Mouse (Mus musculus): Measurements from ENCODE around the gene Ccnt1. TPM values are rescaled to one million over a fixed set of nuclear protein-coding genes. Genes with fewer than 3 reads are reported as not detected.
A peak's percentile ranks its signal among the peaks of the same experiment; 100 is the strongest.

Gene Ccnt1
- polyA plus RNA-seq, 1 experiment from 2014 or later = 67.8 TPM

- ATAC-seq (ENCODE audit: low FRiP score) (peak; percentile 87), DNase-seq (ENCODE audit: low spot score) (peak; percentile 88)
- H3K4me1 ChIP-seq (replicated peaks; ENCODE audit: control insufficient read depth, insufficient read depth, low read length) = peaks cover 7% of the 10 kb centered on the region
- no peaks in the 10 kb centered on the region for H3K9me3 ChIP-seq (ENCODE audit: control insufficient read depth, low read length)
- H3K36me3 ChIP-seq (ENCODE audit: control insufficient read depth, insufficient read depth, low read length) = no peaks in the 10 kb centered on the region
- peak within 1 kb of the TSS; percentile 64 for H3K9ac ChIP-seq (ENCODE audit: low read depth, low read length)
- peak within 1 kb of the TSS; percentile 88 for H3K4me3 ChIP-seq (ENCODE audit: low read depth, low read length)
- peak within 1 kb of the TSS; percentile 69 for H3K4me2 ChIP-seq (replicated peaks; ENCODE audit: low read depth, low read length)
- WGBS = under 1% methylated on average over 45 of the region's 75 CpGs
- no peaks in the 10 kb centered on the region for H3K27me3 ChIP-seq (ENCODE audit: control insufficient read depth, insufficient read depth, low read length)
- H3K27ac ChIP-seq (ENCODE audit: low read depth, low read length) = peak within 1 kb of the TSS; percentile 84
Observed at GRCm38 (mm10) chr15:98609331-98610130, 38.8 kb upstream of the Ccnt1 start, which contains the start of gene Adcy6. Gene Adcy6, minus strand, starts transcription at chr15:98610076.

GRCm38 (mm10) chr15:98608784-98609250 lies 38.1 kb upstream of the Ccnt1 start:
- ATAC-seq (ENCODE audit: low FRiP score) (peak; percentile 56), DNase-seq (ENCODE audit: low spot score) (peak; percentile 58)
- WGBS = 0% methylated on average over 9 of the region's 26 CpGs

GRCm38 (mm10) chr15:98608058-98608783 lies 37.5 kb upstream of the Ccnt1 start:
- Histone ChIP-seq H3K36me3 (ENCODE audit: control insufficient read depth, insufficient read depth, low read length) (peaks cover 5% of the 10 kb centered on the region; the same call in 1 of the 2 replicates), H3K27me3 (ENCODE audit: control insufficient read depth, insufficient read depth, low read length) (no peaks in the 10 kb centered on the region), H3K9me3 (ENCODE audit: control insufficient read depth, low read length) (no peaks in the 10 kb centered on the region), H3K4me3 (ENCODE audit: low read depth, low read length) (peak overlapping the region; percentile 88), H3K27ac (ENCODE audit: low read depth, low read length) (peak overlapping the region; percentile 84), H3K9ac (ENCODE audit: low read depth, low read length) (peak overlapping the region; percentile 64), H3K4me2 (replicated peaks; ENCODE audit: low read depth, low read length) (peak overlapping the region; percentile 69), H3K4me1 (replicated peaks; ENCODE audit: control insufficient read depth, insufficient read depth, low read length) (peaks cover 7% of the 10 kb centered on the region)
- 16% methylated on average over 8 of the region's 10 CpGs for WGBS
- DNase-seq (ENCODE audit: low spot score) (peak; percentile 13), ATAC-seq (ENCODE audit: low FRiP score) (no peak; the same call in none of the 2 replicates)

More at GRCm38 (mm10) chr15:98608784-98609250, 38.1 kb upstream of the Ccnt1 start:
- Histone ChIP-seq H3K9ac (ENCODE audit: low read depth, low read length) (peak overlapping the region; percentile 64), H3K9me3 (ENCODE audit: control insufficient read depth, low read length) (no peaks in the 10 kb centered on the region), H3K27me3 (ENCODE audit: control insufficient read depth, insufficient read depth, low read length) (no peaks in the 10 kb centered on the region), H3K27ac (ENCODE audit: low read depth, low read length) (peak overlapping the region; percentile 84), H3K4me3 (ENCODE audit: low read depth, low read length) (peak overlapping the region; percentile 88), H3K4me2 (replicated peaks; ENCODE audit: low read depth, low read length) (peak overlapping the region; percentile 69), H3K4me1 (replicated peaks; ENCODE audit: control insufficient read depth, insufficient read depth, low read length) (peaks cover 7% of the 10 kb centered on the region), H3K36me3 (ENCODE audit: control insufficient read depth, insufficient read depth, low read length) (peaks cover 3% of the 10 kb centered on the region; the same call in 1 of the 2 replicates)

GRCm38 (mm10) chr15:98607557-98607956 lies 36.8 kb upstream of the Ccnt1 start:
- peaks cover 7% of the 10 kb centered on the region for H3K4me1 ChIP-seq (replicated peaks; ENCODE audit: control insufficient read depth, insufficient read depth, low read length)
- peak overlapping the region; percentile 69 for H3K4me2 ChIP-seq (replicated peaks; ENCODE audit: low read depth, low read length)
- H3K27ac ChIP-seq (ENCODE audit: low read depth, low read length) = no peak overlapping the region
- H3K27me3 ChIP-seq (ENCODE audit: control insufficient read depth, insufficient read depth, low read length) = no peaks in the 10 kb centered on the region
- DNase-seq (ENCODE audit: low spot score) (no peak), ATAC-seq (ENCODE audit: low FRiP score) (no peak)
- H3K9ac ChIP-seq (ENCODE audit: low read depth, low read length) = peak overlapping the region; percentile 64; the same call in 1 of the 2 replicates
- 51% methylated on average over 4 of the region's 4 CpGs for WGBS
- no peaks in the 10 kb centered on the region for H3K9me3 ChIP-seq (ENCODE audit: control insufficient read depth, low read length)
- H3K4me3 ChIP-seq (ENCODE audit: low read depth, low read length) = peak overlapping the region; percentile 88
- peaks cover 5% of the 10 kb centered on the region; the same call in 1 of the 2 replicates for H3K36me3 ChIP-seq (ENCODE audit: control insufficient read depth, insufficient read depth, low read length)

GRCm38 (mm10) chr15:98606739-98607138 lies 36.0 kb upstream of the Ccnt1 start:
- H3K4me1 ChIP-seq (replicated peaks; ENCODE audit: control insufficient read depth, insufficient read depth, low read length) = peaks cover 7% of the 10 kb centered on the region
- no peak for ATAC-seq (ENCODE audit: low FRiP score)
- no peak overlapping the region for H3K27ac ChIP-seq (ENCODE audit: low read depth, low read length)
- no peak overlapping the region for H3K4me2 ChIP-seq (replicated peaks; ENCODE audit: low read depth, low read length)
- WGBS = 70% methylated on average over 9 of the region's 9 CpGs
- H3K9me3 ChIP-seq (ENCODE audit: control insufficient read depth, low read length) = no peaks in the 10 kb centered on the region
- no peak overlapping the region for H3K4me3 ChIP-seq (ENCODE audit: low read depth, low read length)
- no peak for DNase-seq (ENCODE audit: low spot score)
- H3K9ac ChIP-seq (ENCODE audit: low read depth, low read length) = no peak overlapping the region
- no peaks in the 10 kb centered on the region for H3K27me3 ChIP-seq (ENCODE audit: control insufficient read depth, insufficient read depth, low read length)
- H3K36me3 ChIP-seq (ENCODE audit: control insufficient read depth, insufficient read depth, low read length) = peaks cover 5% of the 10 kb centered on the region; the same call in 1 of the 2 replicates

GRCm38 (mm10) chr15:98606051-98606536 lies 35.4 kb upstream of the Ccnt1 start:
- Histone ChIP-seq H3K36me3 (ENCODE audit: control insufficient read depth, insufficient read depth, low read length) (peaks cover 7% of the 10 kb centered on the region; the same call in 1 of the 2 replicates), H3K9ac (ENCODE audit: low read depth, low read length) (no peak overlapping the region), H3K9me3 (ENCODE audit: control insufficient read depth, low read length) (no peaks in the 10 kb centered on the region), H3K27me3 (ENCODE audit: control insufficient read depth, insufficient read depth, low read length) (no peaks in the 10 kb centered on the region), H3K27ac (ENCODE audit: low read depth, low read length) (no peak overlapping the region), H3K4me2 (replicated peaks; ENCODE audit: low read depth, low read length) (no peak overlapping the region), H3K4me1 (replicated peaks; ENCODE audit: control insufficient read depth, insufficient read depth, low read length) (peaks cover 7% of the 10 kb centered on the region), H3K4me3 (ENCODE audit: low read depth, low read length) (no peak overlapping the region)
- WGBS = 93% methylated on average over 12 of the region's 12 CpGs
- no peak for ATAC-seq (ENCODE audit: low FRiP score)
- DNase-seq (ENCODE audit: low spot score) = no peak

GRCm38 (mm10) chr15:98604041-98604575 lies 33.4 kb upstream of the Ccnt1 start:
- Histone ChIP-seq H3K9me3 (ENCODE audit: control insufficient read depth, low read length) (no peaks in the 10 kb centered on the region), H3K4me2 (replicated peaks; ENCODE audit: low read depth, low read length) (no peak overlapping the region), H3K27me3 (ENCODE audit: control insufficient read depth, insufficient read depth, low read length) (no peaks in the 10 kb centered on the region), H3K4me3 (ENCODE audit: low read depth, low read length) (no peak overlapping the region), H3K27ac (ENCODE audit: low read depth, low read length) (no peak overlapping the region), H3K4me1 (replicated peaks; ENCODE audit: control insufficient read depth, insufficient read depth, low read length) (peaks cover 7% of the 10 kb centered on the region), H3K36me3 (ENCODE audit: control insufficient read depth, insufficient read depth, low read length) (peaks cover 7% of the 10 kb centered on the region; the same call in 1 of the 2 replicates), H3K9ac (ENCODE audit: low read depth, low read length) (no peak overlapping the region)
- ATAC-seq (ENCODE audit: low FRiP score) = no peak
- no peak for DNase-seq (ENCODE audit: low spot score)
- WGBS = 97% methylated on average over 24 of the region's 24 CpGs

GRCm38 (mm10) chr15:98602921-98603458 lies 32.3 kb upstream of the Ccnt1 start:
- no peak overlapping the region for H3K4me2 ChIP-seq (replicated peaks; ENCODE audit: low read depth, low read length)
- H3K9ac ChIP-seq (ENCODE audit: low read depth, low read length) = no peak overlapping the region
- H3K27ac ChIP-seq (ENCODE audit: low read depth, low read length) = no peak overlapping the region
- peaks cover 10% of the 10 kb centered on the region; the same call in 1 of the 2 replicates for H3K36me3 ChIP-seq (ENCODE audit: control insufficient read depth, insufficient read depth, low read length)
- WGBS = 55% methylated on average over 4 of the region's 4 CpGs
- H3K4me1 ChIP-seq (replicated peaks; ENCODE audit: control insufficient read depth, insufficient read depth, low read length) = peaks cover 5% of the 10 kb centered on the region
- no peak for DNase-seq (ENCODE audit: low spot score)
- no peaks in the 10 kb centered on the region for H3K9me3 ChIP-seq (ENCODE audit: control insufficient read depth, low read length)
- no peaks in the 10 kb centered on the region for H3K27me3 ChIP-seq (ENCODE audit: control insufficient read depth, insufficient read depth, low read length)
- H3K4me3 ChIP-seq (ENCODE audit: low read depth, low read length) = no peak overlapping the region
- no peak for ATAC-seq (ENCODE audit: low FRiP score)

Measured in hindbrain, embryonic 11.5 days (tissue).